Mouse (Mus musculus) heart, postnatal 0 days (tissue): ENCODE results near the gene Vmn1r197. TPM values are rescaled to one million over a fixed set of nuclear protein-coding genes. Genes with fewer than 3 reads are reported as not detected.

Experiments
- polyA plus RNA-seq: library from polyadenylated mRNA; unstranded; fragments of >200 nt; fragmentation: Nextera tagmentation; extraction: Ambion mirVana; gene quantifications from 2 replicates; pipeline ENCODE4 v1.2.1, GENCODE M21; 2015
- total RNA-seq: library from RNA; depleted of rRNA; stranded (reverse); fragments of >200 nt; gene quantifications from 2 replicates; pipeline ENCODE4 v1.2.3, GENCODE M21; 2014; ENCODE audit warnings: low replicate concordance; rRNA removed

The Vmn1r197 gene
- total and polyA plus RNA-seq, 2 experiments from 2014 or later: not detected

Other genes with a start within 250 kb of the Vmn1r197 start
- not detected in 2 replicates for gene Vmn1r188, start 240.1 kb upstream of the Vmn1r197 start, total RNA-seq
- gene Vmn1r188, start 240.1 kb upstream of the Vmn1r197 start, polyA plus RNA-seq: not detected in 2 replicates
- not detected in 2 replicates for gene Vmn1r189, start 218.8 kb upstream of the Vmn1r197 start, total RNA-seq
- not detected in 2 replicates for gene Vmn1r189, start 218.8 kb upstream of the Vmn1r197 start, polyA plus RNA-seq
- not detected in 2 replicates for gene Vmn1r191, start 140.6 kb upstream of the Vmn1r197 start, total RNA-seq
- not detected in 2 replicates for gene Vmn1r191, start 140.6 kb upstream of the Vmn1r197 start, polyA plus RNA-seq
- not detected in 2 replicates for gene Vmn1r192, start 133.4 kb upstream of the Vmn1r197 start, total RNA-seq
- gene Vmn1r192, start 133.4 kb upstream of the Vmn1r197 start, polyA plus RNA-seq: not detected in 2 replicates
- not detected in 2 replicates for gene Vmn1r193, start 101.4 kb upstream of the Vmn1r197 start, total RNA-seq
- not detected in 2 replicates for gene Vmn1r193, start 101.4 kb upstream of the Vmn1r197 start, polyA plus RNA-seq
- not detected in 2 replicates for gene Vmn1r194, start 80.4 kb upstream of the Vmn1r197 start, total RNA-seq
- gene Vmn1r194, start 80.4 kb upstream of the Vmn1r197 start, polyA plus RNA-seq: not detected in 2 replicates
- not detected in 2 replicates for gene Vmn1r195, start 54.1 kb upstream of the Vmn1r197 start, total RNA-seq
- gene Vmn1r195, start 54.1 kb upstream of the Vmn1r197 start, polyA plus RNA-seq: not detected in 2 replicates
- gene Vmn1r196, start 34.7 kb upstream of the Vmn1r197 start, total RNA-seq: not detected in 2 replicates
- gene Vmn1r196, start 34.7 kb upstream of the Vmn1r197 start, polyA plus RNA-seq: not detected in 2 replicates
- gene Vmn1r198, start 25.8 kb downstream of the Vmn1r197 start, total RNA-seq: not detected in 2 replicates
- not detected in 2 replicates for gene Vmn1r198, start 25.8 kb downstream of the Vmn1r197 start, polyA plus RNA-seq
- not detected in 2 replicates for gene Vmn1r199, start 55.2 kb downstream of the Vmn1r197 start, total RNA-seq
- gene Vmn1r199, start 55.2 kb downstream of the Vmn1r197 start, polyA plus RNA-seq: not detected in 2 replicates
- not detected in 2 replicates for gene Vmn1r200, start 65.8 kb downstream of the Vmn1r197 start, total RNA-seq
- not detected in 2 replicates for gene Vmn1r200, start 65.8 kb downstream of the Vmn1r197 start, polyA plus RNA-seq
- not detected in 2 replicates for gene Vmn1r201, start 147.3 kb downstream of the Vmn1r197 start, total RNA-seq
- gene Vmn1r201, start 147.3 kb downstream of the Vmn1r197 start, polyA plus RNA-seq: not detected in 2 replicates
- not detected in 2 replicates for gene Vmn1r202, start 180.8 kb downstream of the Vmn1r197 start, total RNA-seq
- not detected in 2 replicates for gene Vmn1r202, start 180.8 kb downstream of the Vmn1r197 start, polyA plus RNA-seq
- not detected in 2 replicates for gene Vmn1r203, start 193.5 kb downstream of the Vmn1r197 start, total RNA-seq
- gene Vmn1r203, start 193.5 kb downstream of the Vmn1r197 start, polyA plus RNA-seq: not detected in 2 replicates
- not detected in 2 replicates for gene Vmn1r204, start 228.6 kb downstream of the Vmn1r197 start, total RNA-seq
- not detected in 2 replicates for gene Vmn1r204, start 228.6 kb downstream of the Vmn1r197 start, polyA plus RNA-seq